In genomic region chr5:96747195-96747984, GRCm38 (mm10) we compare ENCODE assay signal across 17 mouse cellular contexts. TPM values are rescaled to one million over a fixed set of nuclear protein-coding genes. Genes with fewer than 3 reads are reported as not detected.
DNase-seq lines count a peak whose midpoint lies in the region; ATAC-seq lines count a peak whose summit lies in the region.
"Had no signal": no experiment of that assay in that cellular context is flagged by ENCODE, and none has a peak within 500 bp of the region (broad histone marks: within the 10 kb centered on the region; RNA-seq: fewer than 3 reads in every experiment).

No protein-coding gene starts in this region.

- H3K9ac ChIP-seq in heart, embryonic 16.5 days (ENCODE audit: low read length): no peak overlapping the region
- no peak overlapping the region for H3K9ac ChIP-seq in hindbrain, embryonic 16.5 days (ENCODE audit: low read depth, low read length)
- H3K9ac ChIP-seq: hindbrain, embryonic 15.5 days; liver, embryonic 14.5 days had no signal

- no peak for DNase-seq in heart, embryonic 10.5 days (ENCODE audit: low spot score)
- DNase-seq in retina, postnatal 1 day: peak; percentile 63
- no peak for DNase-seq in retina, embryonic 14.5 days (ENCODE audit: low spot score)
- no peak for DNase-seq in right cerebral cortex, adult 2 months (ENCODE audit: low spot score in 2 of 2)
- DNase-seq: adrenal gland, adult 8-10 months; cerebellum, adult 9-10 months; embryo, embryonic 11 days; gastrocnemius, postnatal 25 days; layer of hippocampus, postnatal 36 days; right cerebral cortex, postnatal 4 days; thymus, adult 2 months had no signal

- no peak overlapping the region for H3K27ac ChIP-seq in heart, embryonic 16.5 days (ENCODE audit: low read length)
- H3K27ac ChIP-seq in heart, embryonic 10.5 days: no peak overlapping the region
- H3K27ac ChIP-seq in hindbrain, embryonic 16.5 days (ENCODE audit: low read depth, low read length): no peak overlapping the region
- H3K27ac ChIP-seq: hindbrain, embryonic 15.5 days; liver, embryonic 14.5 days had no signal

- H3K9me3 ChIP-seq in heart, embryonic 16.5 days (replicated peaks; ENCODE audit: control insufficient read depth, low read length): no peaks in the 10 kb centered on the region
- no peaks in the 10 kb centered on the region for H3K9me3 ChIP-seq in heart, embryonic 10.5 days
- no peaks in the 10 kb centered on the region for H3K9me3 ChIP-seq in hindbrain, embryonic 16.5 days (ENCODE audit: control insufficient read depth, low read length)
- H3K9me3 ChIP-seq: G1E; hindbrain, embryonic 15.5 days had no signal

- no peaks in the 10 kb centered on the region for H3K27me3 ChIP-seq in heart, embryonic 16.5 days (ENCODE audit: control insufficient read depth, insufficient read depth, low read length)
- no peaks in the 10 kb centered on the region for H3K27me3 ChIP-seq in heart, embryonic 10.5 days (ENCODE audit: insufficient read depth, poor library complexity, severe bottlenecking)
- no peaks in the 10 kb centered on the region for H3K27me3 ChIP-seq in hindbrain, embryonic 16.5 days (replicated peaks; ENCODE audit: control insufficient read depth, insufficient read depth, low read length)
- H3K27me3 ChIP-seq: hindbrain, embryonic 15.5 days had no signal

- peak; percentile 49; the same call in 1 of the 2 replicates for ATAC-seq in heart, embryonic 16.5 days (replicated peaks; ENCODE audit: extremely low read depth, insufficient read depth, low FRiP score)
- peak; percentile 24; the same call in 1 of the 2 replicates for ATAC-seq in hindbrain, embryonic 16.5 days
- no peak for ATAC-seq in erythroid progenitor cell, adult 5-6 weeks (replicated peaks; ENCODE audit: low FRiP score, poor library complexity, severe bottlenecking)

- WGBS in heart, embryonic 16.5 days: 43% methylated on average over 8 of the region's 8 CpGs
- 66% methylated on average over 8 of the region's 8 CpGs for WGBS in heart, embryonic 10.5 days
- WGBS in hindbrain, embryonic 16.5 days: 33% methylated on average over 8 of the region's 8 CpGs

- H3K4me2 ChIP-seq in heart, embryonic 16.5 days (ENCODE audit: low read depth, low read length): no peak overlapping the region
- no peak overlapping the region for H3K4me2 ChIP-seq in hindbrain, embryonic 16.5 days (ENCODE audit: low read length)
- H3K4me2 ChIP-seq: hindbrain, embryonic 15.5 days had no signal

- H3K4me3 ChIP-seq in heart, embryonic 16.5 days (ENCODE audit: low read length): no peak overlapping the region
- H3K4me3 ChIP-seq in heart, embryonic 10.5 days: no peak overlapping the region
- H3K4me3 ChIP-seq in hindbrain, embryonic 16.5 days (ENCODE audit: low read length): no peak overlapping the region
- H3K4me3 ChIP-seq: hindbrain, embryonic 15.5 days had no signal

- H3K36me3 ChIP-seq in heart, embryonic 16.5 days (ENCODE audit: control insufficient read depth, insufficient read depth): peaks cover 10% of the 10 kb centered on the region; the same call in 1 of the 2 replicates
- H3K36me3 ChIP-seq in heart, embryonic 10.5 days: peaks cover 13% of the 10 kb centered on the region
- no peaks in the 10 kb centered on the region for H3K36me3 ChIP-seq in hindbrain, embryonic 16.5 days (ENCODE audit: control insufficient read depth, insufficient read depth, low read length)
- H3K36me3 ChIP-seq: G1E; hindbrain, embryonic 15.5 days had no signal

- H3K4me1 ChIP-seq in heart, embryonic 16.5 days (ENCODE audit: control insufficient read depth, insufficient read depth, low read length): peaks cover 12% of the 10 kb centered on the region
- peaks cover 19% of the 10 kb centered on the region for H3K4me1 ChIP-seq in heart, embryonic 10.5 days
- H3K4me1 ChIP-seq in hindbrain, embryonic 16.5 days (ENCODE audit: control insufficient read depth, insufficient read depth, low read depth, low read length): 0 out of 2 replicates have a peak, but pooled peaks cover 3% of the 10 kb centered on the region

RNA-seq across cellular contexts. Expression of gene Anxa3, which starts 45.7 kb away (rescaled TPM):
- 54.2 and 56.2 TPM in 2 replicates for polyA plus RNA-seq in heart, embryonic 16.5 days (2015; fragmentation: Nextera tagmentation; extraction: Ambion mirVana)
- polyA plus RNA-seq in heart, embryonic 10.5 days (2016; fragmentation: Nextera tagmentation; extraction: Ambion mirVana): 57.5 and 57.7 TPM in 2 replicates
- 30.2 and 30.4 TPM in 2 replicates for polyA plus RNA-seq in hindbrain, embryonic 16.5 days (2015; fragmentation: Nextera tagmentation; extraction: Ambion mirVana)
- total RNA-seq in erythroid progenitor cell, adult 5-6 weeks (2015; ENCODE audit: low replicate concordance): 31.9 and 90.1 TPM in 2 replicates
- total RNA-seq in erythroid progenitor cell, adult 5-6 weeks (2017; ENCODE audit: low replicate concordance): 30.9 and 46.4 TPM in 2 replicates
- polyA plus RNA-seq: G1E had no signal
